Mouse (Mus musculus): ENCODE results near the gene Cyren. TPM values are rescaled to one million over a fixed set of nuclear protein-coding genes. Genes with fewer than 3 reads are reported as not detected.

Gene Cyren
- polyA plus RNA-seq, 1 experiment from 2014 or later = 7.6 TPM

- Histone ChIP-seq H3K9me3 (replicated peaks) (no peaks in the 10 kb centered on the region), H3K4me2 (no peak overlapping the region), H3K4me3 (no peak overlapping the region), H3K27ac (peak overlapping the region; percentile 51), H3K27me3 (no peaks in the 10 kb centered on the region), H3K9ac (no peak overlapping the region), H3K4me1 (replicated peaks) (peaks cover 44% of the 10 kb centered on the region), H3K36me3 (peaks cover 41% of the 10 kb centered on the region)
- ATAC-seq (replicated peaks; ENCODE audit: insufficient number of reproducible peaks, insufficient read depth, low FRiP score, low read depth) = peak; percentile 48; the same call in 1 of the 2 replicates
- 67% methylated on average over 2 of the region's 2 CpGs for WGBS
These were observed 21.3 kb upstream of the Cyren start for GRCm38 (mm10) chr6:34899127-34899526.

DNA sequence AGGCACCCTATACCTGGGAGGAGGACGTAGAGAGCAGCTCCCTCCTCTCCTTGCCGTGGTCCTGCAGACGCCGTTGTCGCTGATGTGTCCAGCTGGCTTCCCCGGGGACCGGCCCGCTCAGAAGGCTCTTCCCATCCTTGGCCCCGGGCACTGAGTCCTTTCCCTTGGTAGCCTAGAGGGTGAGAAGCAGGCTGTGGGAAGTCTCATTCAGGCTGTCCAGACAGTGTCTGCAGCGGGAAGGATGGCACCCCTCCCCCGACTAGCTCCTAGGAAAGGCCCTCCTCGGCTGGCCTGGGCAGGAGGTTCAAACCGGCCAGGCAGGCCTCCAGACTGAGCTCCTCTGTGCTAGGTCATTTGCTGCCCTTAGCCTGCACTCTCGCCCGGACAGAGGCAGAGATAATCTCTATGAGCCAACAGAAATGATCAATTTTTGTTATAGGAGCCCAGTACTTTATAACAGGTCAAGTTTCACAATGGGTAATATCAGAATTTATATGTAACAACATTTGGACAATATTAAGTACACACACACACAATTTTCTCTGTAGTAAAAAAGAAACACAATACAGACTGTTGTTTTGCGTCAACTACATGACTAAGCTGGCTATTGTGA lies 18.4 kb upstream of the Cyren start:
- no peak for ATAC-seq (replicated peaks; ENCODE audit: insufficient number of reproducible peaks, insufficient read depth, low FRiP score, low read depth)
- H3K4me2 ChIP-seq = no peak overlapping the region
- peaks cover 19% of the 10 kb centered on the region; the same call in 1 of the 2 replicates for H3K4me1 ChIP-seq (replicated peaks)
- no peaks in the 10 kb centered on the region for H3K9me3 ChIP-seq (replicated peaks)
- H3K27ac ChIP-seq = no peak overlapping the region
- H3K4me3 ChIP-seq = no peak overlapping the region
- no peak overlapping the region for H3K9ac ChIP-seq
- peaks cover 58% of the 10 kb centered on the region for H3K36me3 ChIP-seq
- no peaks in the 10 kb centered on the region for H3K27me3 ChIP-seq
- WGBS = 67% methylated on average over 16 of the region's 16 CpGs

GRCm38 (mm10) chr6:34895569-34895968 lies 17.7 kb upstream of the Cyren start:
- H3K4me1 ChIP-seq (replicated peaks) = peaks cover 17% of the 10 kb centered on the region; the same call in 1 of the 2 replicates
- WGBS = 85% methylated on average over 7 of the region's 7 CpGs
- H3K36me3 ChIP-seq = peaks cover 59% of the 10 kb centered on the region
- no peak overlapping the region for H3K4me2 ChIP-seq
- ATAC-seq (replicated peaks; ENCODE audit: insufficient number of reproducible peaks, insufficient read depth, low FRiP score, low read depth) = no peak
- H3K27ac ChIP-seq = no peak overlapping the region
- no peak overlapping the region for H3K4me3 ChIP-seq
- no peak overlapping the region for H3K9ac ChIP-seq
- H3K9me3 ChIP-seq (replicated peaks) = no peaks in the 10 kb centered on the region
- no peaks in the 10 kb centered on the region for H3K27me3 ChIP-seq

DNA sequence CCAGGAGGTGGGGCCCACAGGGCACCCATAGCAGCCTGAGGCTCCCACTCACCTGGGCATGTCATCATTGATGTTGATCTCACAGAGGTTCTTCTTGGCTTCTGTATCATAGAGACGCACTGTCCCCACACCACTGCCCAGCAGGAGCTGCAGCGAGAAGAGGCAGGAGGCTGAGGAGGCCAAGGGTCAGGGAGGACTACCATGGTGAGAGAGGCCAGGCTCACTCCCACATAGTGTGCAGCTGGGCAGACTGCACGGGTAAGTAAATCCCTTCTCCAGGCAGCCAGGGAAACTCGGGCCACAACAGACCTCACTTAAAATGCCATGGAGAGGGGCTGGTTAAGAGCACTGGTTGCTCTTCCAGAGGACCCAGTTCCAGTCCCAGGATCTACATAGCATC lies 11.3 kb upstream of the Cyren start:
- Histone ChIP-seq H3K9me3 (replicated peaks) (no peaks in the 10 kb centered on the region), H3K27me3 (no peaks in the 10 kb centered on the region), H3K4me1 (replicated peaks) (peaks cover 6% of the 10 kb centered on the region; the same call in 1 of the 2 replicates), H3K9ac (no peak overlapping the region), H3K36me3 (peaks cover 57% of the 10 kb centered on the region), H3K27ac (no peak overlapping the region), H3K4me3 (no peak overlapping the region), H3K4me2 (no peak overlapping the region)
- ATAC-seq (replicated peaks; ENCODE audit: insufficient number of reproducible peaks, insufficient read depth, low FRiP score, low read depth) = no peak
- WGBS = 58% methylated on average over 4 of the region's 4 CpGs

DNA sequence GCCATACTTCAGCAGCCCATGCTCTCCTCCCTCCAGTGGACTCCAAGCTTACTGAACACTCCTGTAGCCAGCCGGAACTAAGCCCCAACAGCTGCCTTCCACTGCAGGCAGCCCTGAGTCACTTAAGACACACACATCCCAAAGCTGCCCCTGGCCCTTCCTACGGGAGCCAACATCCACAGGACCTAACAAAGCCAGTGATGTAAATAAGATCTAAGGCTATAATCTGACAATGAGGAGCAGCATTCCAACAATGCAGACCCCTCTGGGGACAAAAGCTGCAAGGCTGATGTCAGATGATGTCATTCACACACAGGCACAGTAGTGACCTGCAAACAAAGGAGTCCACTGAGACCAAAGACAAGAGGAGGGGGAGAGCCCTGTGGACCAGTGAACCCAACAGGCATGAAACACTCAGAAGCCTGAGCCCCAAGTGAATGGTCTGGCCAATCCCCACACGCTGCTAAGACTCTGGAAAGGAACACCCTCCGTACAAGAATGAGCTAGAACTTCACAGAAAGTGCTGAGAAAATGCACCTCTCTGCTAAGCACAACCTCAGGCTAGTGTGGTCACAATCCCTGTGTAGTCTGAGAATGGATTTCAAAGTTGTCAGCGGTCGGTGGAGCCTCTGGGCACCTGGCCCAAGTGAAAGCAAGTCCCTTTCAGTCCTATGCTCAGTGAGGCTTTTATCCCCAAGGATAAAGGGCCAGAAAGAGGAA lies 9.4 kb upstream of the Cyren start:
- no peak for ATAC-seq (replicated peaks; ENCODE audit: insufficient number of reproducible peaks, insufficient read depth, low FRiP score, low read depth)
- no peak overlapping the region for H3K9ac ChIP-seq
- H3K9me3 ChIP-seq (replicated peaks) = no peaks in the 10 kb centered on the region
- H3K4me1 ChIP-seq (replicated peaks) = peaks cover 6% of the 10 kb centered on the region; the same call in 1 of the 2 replicates
- no peak overlapping the region for H3K4me2 ChIP-seq
- H3K27ac ChIP-seq = no peak overlapping the region
- peaks cover 47% of the 10 kb centered on the region; the same call in 1 of the 2 replicates for H3K36me3 ChIP-seq
- 66% methylated on average over 6 of the region's 6 CpGs for WGBS
- no peak overlapping the region for H3K4me3 ChIP-seq
- H3K27me3 ChIP-seq = no peaks in the 10 kb centered on the region

GRCm38 (mm10) chr6:34884724-34885123 lies 6.9 kb upstream of the Cyren start:
- H3K4me2 ChIP-seq = no peak overlapping the region
- H3K36me3 ChIP-seq = peaks cover 38% of the 10 kb centered on the region; the same call in 1 of the 2 replicates
- WGBS = 80% methylated on average over 7 of the region's 7 CpGs
- H3K9ac ChIP-seq = no peak overlapping the region
- no peak overlapping the region for H3K4me3 ChIP-seq
- no peak overlapping the region for H3K27ac ChIP-seq
- H3K9me3 ChIP-seq (replicated peaks) = no peaks in the 10 kb centered on the region
- peaks cover 6% of the 10 kb centered on the region; the same call in 1 of the 2 replicates for H3K4me1 ChIP-seq (replicated peaks)
- no peak for ATAC-seq (replicated peaks; ENCODE audit: insufficient number of reproducible peaks, insufficient read depth, low FRiP score, low read depth)
- no peaks in the 10 kb centered on the region for H3K27me3 ChIP-seq

GRCm38 (mm10) chr6:34879911-34880475 lies 2.1 kb upstream of the Cyren start:
- Histone ChIP-seq H3K4me1 (replicated peaks) (peaks cover 30% of the 10 kb centered on the region), H3K36me3 (peaks cover 22% of the 10 kb centered on the region; the same call in 1 of the 2 replicates), H3K27me3 (no peaks in the 10 kb centered on the region), H3K4me3 (no peak overlapping the region), H3K9ac (no peak overlapping the region), H3K27ac (no peak overlapping the region), H3K9me3 (replicated peaks) (no peaks in the 10 kb centered on the region), H3K4me2 (no peak overlapping the region)
- 55% methylated on average over 6 of the region's 6 CpGs for WGBS
- no peak for ATAC-seq (replicated peaks; ENCODE audit: insufficient number of reproducible peaks, insufficient read depth, low FRiP score, low read depth)

DNA sequence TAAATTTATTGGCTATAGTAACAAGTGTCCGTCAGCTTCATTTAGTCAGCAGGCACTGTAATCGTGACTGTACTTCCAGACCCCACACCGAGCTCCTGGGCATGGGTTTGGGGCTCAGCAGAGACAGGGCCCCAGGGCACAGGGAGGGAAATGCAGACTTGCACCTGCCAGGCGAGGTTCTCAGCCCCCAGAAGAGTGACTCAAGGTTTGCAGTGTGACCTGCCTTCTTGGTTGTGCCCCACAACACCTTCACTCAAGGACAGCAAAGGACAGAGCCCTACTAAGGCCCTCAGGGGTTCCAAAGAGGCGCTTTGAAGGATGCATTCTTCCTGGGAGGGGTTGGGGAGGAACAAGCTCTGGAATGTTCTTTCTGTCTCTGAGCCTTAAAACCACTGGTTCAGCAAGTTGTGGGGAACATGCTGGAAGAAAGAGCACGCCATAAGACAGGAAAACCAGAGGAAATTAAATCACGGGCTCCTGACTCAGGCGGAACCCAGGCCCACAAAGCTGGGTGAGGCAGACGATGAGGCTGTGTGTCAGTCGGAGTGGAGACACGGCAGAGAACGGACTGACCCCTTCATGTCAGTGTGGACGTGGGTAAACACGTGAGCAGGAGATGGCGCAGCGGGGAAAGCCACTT lies 1.4 kb upstream of the Cyren start:
- Histone ChIP-seq H3K36me3 (peaks cover 16% of the 10 kb centered on the region; the same call in 1 of the 2 replicates), H3K27me3 (no peaks in the 10 kb centered on the region)
- ATAC-seq (replicated peaks; ENCODE audit: insufficient number of reproducible peaks, insufficient read depth, low FRiP score, low read depth) = no peak

DNA sequence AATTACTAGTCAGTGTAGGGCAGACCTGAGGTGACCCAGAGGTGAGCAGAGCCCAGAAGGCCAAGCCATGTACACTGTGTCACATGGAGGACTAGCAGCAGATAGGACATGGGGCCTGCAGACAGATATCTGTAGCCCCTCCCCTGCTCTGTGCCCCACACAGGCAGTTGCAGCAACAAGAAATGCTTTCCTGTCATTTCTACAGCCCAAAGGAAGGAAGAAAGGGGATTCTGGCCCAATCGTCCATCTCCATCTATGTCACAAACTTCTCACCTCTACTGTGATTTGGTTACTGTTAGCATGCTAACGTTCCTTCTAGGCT lies 1.1 kb downstream of the Cyren start:
- no peaks in the 10 kb centered on the region for H3K9me3 ChIP-seq (replicated peaks)
- no peaks in the 10 kb centered on the region for H3K27me3 ChIP-seq
- ATAC-seq (replicated peaks; ENCODE audit: insufficient number of reproducible peaks, insufficient read depth, low FRiP score, low read depth) = no peak; the same call in 1 of the 2 replicates
- H3K4me2 ChIP-seq = peak overlapping the region; percentile 58
- WGBS = 8% methylated on average over 2 of the region's 2 CpGs
- H3K4me3 ChIP-seq = peak overlapping the region; percentile 76
- H3K4me1 ChIP-seq (replicated peaks) = peaks cover 49% of the 10 kb centered on the region
- H3K9ac ChIP-seq = peak overlapping the region; percentile 85
- peaks cover 10% of the 10 kb centered on the region; the same call in 1 of the 2 replicates for H3K36me3 ChIP-seq
- peak overlapping the region; percentile 94 for H3K27ac ChIP-seq

More for the DNA sequence above, 1.4 kb upstream of the Cyren start:
- H3K9me3 ChIP-seq (replicated peaks) = no peaks in the 10 kb centered on the region
- H3K4me2 ChIP-seq = no peak overlapping the region
- no peak overlapping the region for H3K9ac ChIP-seq
- no peak overlapping the region; the same call in 1 of the 2 replicates for H3K27ac ChIP-seq
- WGBS = 88% methylated on average over 16 of the region's 16 CpGs
- H3K4me3 ChIP-seq = no peak overlapping the region
- peaks cover 38% of the 10 kb centered on the region for H3K4me1 ChIP-seq (replicated peaks)

- ATAC-seq (replicated peaks; ENCODE audit: insufficient number of reproducible peaks, insufficient read depth, low FRiP score, low read depth) = no peak
These were observed 1.7 kb downstream of the Cyren start for GRCm38 (mm10) chr6:34875966-34876834.

More at GRCm38 (mm10) chr6:34875966-34876834, 1.7 kb downstream of the Cyren start:
- H3K27ac ChIP-seq = peak overlapping the region; percentile 94
- no peaks in the 10 kb centered on the region for H3K27me3 ChIP-seq
- peak overlapping the region; percentile 58 for H3K4me2 ChIP-seq
- no peak overlapping the region for H3K4me3 ChIP-seq
- peaks cover 49% of the 10 kb centered on the region for H3K4me1 ChIP-seq (replicated peaks)
- peak overlapping the region; percentile 85; the same call in 1 of the 2 replicates for H3K9ac ChIP-seq
- WGBS = 32% methylated on average over 12 of the region's 12 CpGs
- no peaks in the 10 kb centered on the region for H3K9me3 ChIP-seq (replicated peaks)
- peaks cover 10% of the 10 kb centered on the region; the same call in 1 of the 2 replicates for H3K36me3 ChIP-seq
